Mouse (Mus musculus): ENCODE results near the gene Rgs3.

The Rgs3 gene

DNA sequence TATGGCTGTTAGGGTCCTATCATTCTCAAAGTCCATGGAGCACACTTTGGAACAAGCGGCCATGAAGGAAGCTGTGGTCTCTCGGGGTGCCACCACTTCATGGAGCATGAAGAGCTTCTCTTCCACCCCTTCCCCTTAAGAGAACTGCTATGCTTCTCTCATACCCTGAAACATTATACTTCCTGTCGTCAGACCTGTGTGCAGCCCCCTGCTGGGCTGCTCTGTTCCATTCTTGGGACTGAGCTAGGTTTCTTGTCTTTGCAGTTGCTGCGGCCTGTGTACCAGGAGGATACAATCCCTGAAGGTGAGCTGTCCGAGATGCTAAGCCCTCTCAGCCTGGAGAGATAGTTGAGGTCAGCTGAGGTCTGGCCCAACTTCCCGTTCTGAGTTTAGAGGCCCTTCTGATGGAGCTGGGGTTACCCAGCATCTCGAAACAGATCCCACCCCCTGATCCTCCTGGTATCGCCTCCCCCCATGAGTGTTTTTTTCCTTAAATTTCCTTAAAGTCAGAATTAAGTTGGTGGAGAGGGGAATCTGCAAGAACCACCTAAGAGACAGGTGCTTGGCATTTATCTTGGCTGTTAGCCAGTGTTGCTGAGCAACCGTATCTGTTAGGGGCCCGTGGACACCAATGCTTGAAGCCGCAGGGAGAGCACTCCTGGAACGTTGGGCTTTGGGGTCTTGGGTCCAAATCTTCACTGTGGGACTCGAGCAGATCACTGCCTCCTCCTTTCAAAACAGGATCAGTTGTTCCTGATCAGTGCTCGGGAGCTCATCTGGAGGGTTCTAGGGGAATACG is 66.8 kb downstream of the Rgs3 start:
- DNase-seq (ENCODE audit: low read depth, low spot score), result no peak

DNA sequence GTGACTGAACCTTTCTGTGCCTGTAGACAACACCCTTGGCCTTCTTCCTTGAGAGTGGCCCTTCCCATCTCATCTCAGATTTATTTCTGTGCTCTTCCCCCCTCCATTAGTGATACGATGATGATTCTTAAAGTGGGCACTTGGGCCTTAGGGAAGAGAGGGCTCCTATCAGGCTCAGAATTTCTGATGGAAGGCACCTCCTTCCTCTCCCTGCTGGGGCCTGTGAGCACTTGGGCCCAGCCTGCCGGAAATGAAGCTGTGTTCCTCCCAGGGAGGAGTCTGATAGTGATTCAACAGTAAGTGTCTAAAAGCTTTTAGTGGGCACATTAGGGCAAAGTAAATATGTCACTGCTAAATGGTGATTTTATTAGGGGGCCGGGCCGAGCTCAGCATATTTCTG is 67.7 kb downstream of the Rgs3 start:
- no peak for DNase-seq (ENCODE audit: low read depth, low spot score)

DNA sequence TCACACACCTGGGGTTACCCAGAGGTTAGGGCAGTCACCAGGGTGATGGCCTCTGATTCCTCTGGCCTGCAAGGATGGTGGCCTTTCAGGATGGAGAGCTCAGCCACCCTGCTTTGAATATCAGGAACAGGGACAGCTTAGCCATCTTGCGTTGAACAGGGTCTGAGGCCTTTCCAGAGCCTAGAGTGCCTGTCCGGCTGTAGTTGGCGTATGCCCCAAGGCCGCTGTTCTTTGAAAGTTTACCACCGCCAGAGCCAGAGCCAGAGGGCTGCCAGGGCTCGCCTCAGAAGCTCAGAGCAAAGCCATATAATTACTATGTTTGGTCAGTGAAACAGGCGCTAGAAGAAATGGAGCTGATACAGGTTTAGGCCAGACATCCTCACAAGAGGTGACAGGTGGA is 68.9 kb downstream of the Rgs3 start:
- DNase-seq (ENCODE audit: low read depth, low spot score), result no peak

DNA sequence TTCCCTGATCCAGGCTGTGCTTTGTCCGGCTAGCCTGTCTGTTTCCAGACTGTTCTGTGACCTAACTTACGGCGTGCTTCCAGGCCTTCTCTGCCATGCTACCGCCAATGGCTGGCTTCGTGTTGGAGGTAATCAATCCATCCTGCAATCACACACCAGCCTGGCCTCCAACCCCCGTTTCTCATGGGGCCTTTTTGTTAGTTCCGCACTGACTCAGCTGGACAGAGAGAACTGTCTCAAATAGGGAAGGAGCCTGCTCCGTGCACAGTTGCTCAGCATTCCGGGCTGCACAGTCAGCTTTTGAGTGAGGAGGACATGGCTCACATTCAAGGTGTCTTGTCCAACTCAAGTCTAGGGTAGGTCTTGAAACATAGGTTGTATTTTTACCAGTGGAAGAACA is 69.8 kb downstream of the Rgs3 start:
- DNase-seq (ENCODE audit: low read depth, low spot score), result no peak

DNA sequence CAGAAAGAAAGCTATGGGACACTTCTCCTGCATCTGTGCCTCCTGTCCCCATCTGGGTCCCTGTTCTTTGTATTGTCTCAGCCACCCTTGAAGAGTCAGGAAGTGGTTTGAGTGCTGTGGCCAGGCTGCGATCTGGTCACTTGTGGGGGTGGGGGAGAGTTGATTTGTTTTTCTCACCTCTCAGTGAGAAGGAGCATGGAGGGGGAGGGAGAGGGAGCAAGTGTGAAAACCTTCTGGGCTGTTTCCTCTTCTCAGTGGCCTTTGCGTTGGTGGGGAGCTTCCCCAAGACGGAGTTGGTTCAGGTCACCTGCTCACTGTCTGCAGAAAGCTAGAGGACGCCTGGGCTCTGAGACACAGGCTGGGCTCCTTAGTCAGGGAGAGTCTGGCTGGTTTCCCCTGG is 70.3 kb downstream of the Rgs3 start:
- DNase-seq (ENCODE audit: low read depth, low spot score), result no peak

DNA sequence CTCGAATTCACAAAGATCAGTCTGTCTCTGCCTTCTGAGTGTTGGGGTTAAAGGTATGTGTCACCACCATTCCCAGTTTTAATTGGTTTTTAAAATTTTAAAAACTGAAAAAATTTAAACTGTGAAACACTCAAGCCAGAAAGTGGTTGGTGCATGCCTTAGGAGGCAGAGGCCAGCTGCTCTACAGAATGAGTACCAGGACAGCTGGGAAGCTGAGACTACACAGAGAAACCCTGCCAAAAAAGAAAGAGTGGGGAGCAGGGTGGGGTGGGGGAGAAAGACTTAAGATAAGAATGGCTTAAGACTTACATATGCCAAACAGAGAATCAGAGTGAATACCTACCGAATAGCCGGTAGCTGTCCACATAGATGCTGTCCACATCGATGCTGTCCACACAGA is 73.6 kb downstream of the Rgs3 start:
- no peak for DNase-seq (ENCODE audit: low read depth, low spot score)

DNA sequence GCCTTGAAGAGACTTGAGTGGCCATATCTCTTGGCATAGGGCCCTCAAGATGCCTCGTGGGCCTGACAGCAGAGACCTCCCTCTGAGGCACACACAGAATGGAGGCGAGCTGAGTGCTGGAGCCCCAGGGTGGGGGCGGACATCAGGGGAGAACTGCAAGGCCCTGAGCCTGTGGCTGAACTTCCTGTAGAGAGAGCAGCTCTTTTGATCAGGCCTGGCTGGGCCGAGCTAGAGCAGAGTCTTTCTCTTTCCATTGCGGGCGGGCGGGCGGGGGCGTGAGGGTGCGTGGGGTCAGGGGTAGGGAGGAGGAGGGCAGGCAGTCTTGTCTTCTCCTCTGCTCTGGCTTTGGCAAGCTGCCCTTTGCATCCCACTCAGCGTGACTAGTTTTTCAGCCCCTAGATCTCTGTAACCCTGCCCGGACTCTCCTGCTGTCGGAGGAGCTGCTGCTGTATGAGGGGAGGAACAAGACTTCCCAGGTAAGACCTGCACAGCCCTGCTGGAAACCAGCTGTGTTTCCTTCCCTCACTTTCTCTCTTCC is 74.5 kb downstream of the Rgs3 start:
- no peak for DNase-seq (ENCODE audit: low read depth, low spot score)

DNA sequence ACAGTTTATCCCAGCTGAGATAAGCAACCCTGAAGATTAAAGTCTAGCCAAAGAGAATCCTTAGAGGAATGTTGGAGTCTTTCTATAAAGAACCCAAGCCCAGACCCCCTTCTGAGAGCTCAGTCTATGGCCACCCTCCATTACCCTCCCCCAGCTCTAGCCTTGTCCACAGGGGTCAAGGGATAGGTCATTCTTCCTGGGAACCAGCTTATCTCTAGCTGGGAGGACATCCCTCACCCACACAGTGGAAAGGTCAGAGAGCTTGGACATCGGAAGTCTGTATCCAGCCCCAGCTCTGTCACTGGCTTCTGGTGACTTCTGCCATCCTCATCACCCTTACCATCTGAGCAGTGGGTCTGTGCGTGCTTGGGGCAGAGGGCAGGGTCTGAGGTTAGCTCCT is 75.2 kb downstream of the Rgs3 start:
- DNase-seq (ENCODE audit: low read depth, low spot score), result no peak

DNA sequence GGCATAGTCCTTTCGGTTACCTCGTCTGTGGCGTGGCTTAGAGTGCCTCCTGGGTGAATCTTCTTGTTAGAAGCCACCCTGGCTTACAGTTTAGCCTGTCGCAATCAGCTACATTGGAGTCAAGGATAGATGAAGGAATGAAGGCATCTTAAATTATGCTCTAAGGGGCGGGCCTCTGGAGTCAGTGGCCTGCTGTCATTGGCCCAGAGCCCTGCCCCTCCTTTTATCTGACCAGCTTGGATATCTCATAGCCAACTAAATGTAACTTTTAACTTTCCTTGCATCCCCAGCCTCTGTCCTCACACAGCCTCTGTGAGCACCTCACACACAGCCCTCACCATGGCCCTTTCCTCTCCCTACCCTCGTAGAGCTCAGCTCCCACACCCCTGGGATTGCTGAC is 76.4 kb downstream of the Rgs3 start:
- no peak for DNase-seq (ENCODE audit: low read depth, low spot score)

DNA sequence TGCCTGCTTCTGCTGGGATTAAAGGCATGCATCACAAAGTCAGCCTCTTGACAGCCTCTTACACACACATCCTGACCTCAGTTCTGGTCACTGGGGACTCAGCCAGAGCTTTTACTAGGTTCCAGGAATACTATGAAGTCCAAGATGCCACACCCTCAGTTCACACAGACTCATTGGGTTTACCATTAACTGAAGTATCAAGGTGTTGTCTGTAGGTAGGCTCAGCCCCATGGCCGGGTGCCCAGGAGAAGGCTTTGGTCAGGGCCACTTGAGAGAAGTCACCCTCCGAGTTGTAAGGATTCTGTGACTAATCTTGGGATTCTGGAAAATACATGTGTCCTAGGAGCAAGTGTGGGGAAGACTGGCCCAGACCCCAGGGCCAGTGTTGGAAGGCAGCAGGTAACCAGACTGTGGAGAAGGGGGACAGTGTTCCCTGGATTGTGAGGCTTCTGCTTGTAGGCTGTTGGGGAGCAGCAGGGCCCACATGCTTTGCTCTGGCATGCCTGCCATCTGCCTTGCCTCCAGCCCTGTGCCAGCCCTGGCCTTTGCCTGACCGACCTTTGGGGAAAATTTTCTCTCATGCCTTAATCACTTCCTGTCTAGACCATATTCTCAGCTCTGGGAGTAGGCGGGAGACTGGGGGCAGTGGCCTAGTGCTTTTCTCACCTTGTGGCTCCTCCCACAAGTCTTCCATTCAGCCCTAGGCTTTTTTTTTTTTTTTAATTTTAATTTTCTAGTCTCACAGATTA is 78.4 kb downstream of the Rgs3 start:
- no peak for DNase-seq (ENCODE audit: low read depth, low spot score)

DNA sequence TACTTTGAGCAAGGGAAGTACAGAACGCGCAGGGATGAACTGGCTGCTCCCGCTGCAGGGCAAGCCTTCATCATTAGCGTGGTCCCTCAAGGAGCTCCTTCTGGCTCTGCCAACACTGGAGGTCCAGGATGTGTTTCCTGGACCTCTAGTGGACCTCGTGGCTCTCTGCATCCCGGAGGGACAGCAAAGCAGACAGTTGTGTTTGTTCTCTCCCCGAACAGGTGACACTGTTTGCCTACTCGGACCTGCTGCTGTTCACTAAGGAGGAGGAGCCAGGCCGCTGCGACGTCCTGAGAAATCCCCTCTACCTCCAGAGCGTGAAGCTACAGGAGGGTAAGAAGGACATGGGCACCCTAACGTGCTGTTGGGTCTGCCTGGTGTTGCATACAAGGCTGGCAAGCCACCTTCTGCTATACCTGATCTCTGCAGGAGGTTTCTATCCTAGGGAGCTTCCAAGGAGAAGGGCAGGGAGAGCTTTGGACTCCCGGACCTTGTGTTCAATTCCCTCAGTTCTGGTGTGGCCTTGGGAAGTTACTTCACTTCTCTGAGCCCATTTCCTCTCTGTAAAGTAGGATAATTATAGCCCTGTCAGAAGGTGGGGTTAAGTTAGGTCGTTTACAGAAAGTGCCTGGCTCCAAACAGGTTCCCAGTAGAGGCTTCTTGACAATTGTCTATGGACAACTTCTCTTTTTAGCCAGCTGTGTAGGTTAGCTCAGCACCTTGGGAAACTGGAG is 81.0 kb downstream of the Rgs3 start:
- DNase-seq (ENCODE audit: low read depth, low spot score), result no peak

DNA sequence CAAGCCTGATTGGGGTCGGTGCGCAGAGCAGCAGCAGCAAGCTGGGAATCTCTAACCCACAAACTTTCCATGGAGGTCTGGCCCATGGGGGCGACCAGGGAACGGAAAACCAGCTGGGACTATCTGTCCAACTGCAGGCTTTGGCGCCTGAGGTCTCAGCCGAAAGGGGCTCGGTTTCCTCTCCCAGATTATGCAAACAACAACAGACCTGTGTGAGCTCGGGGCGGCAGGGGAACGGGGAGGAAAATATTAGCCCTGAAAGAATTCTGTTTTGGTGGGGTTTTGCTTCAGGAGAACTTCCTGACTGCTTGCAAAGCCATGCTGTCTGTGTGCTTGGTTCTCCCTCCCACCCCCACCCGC is 81.6 kb downstream of the Rgs3 start:
- no peak for DNase-seq (ENCODE audit: low read depth, low spot score)

DNA sequence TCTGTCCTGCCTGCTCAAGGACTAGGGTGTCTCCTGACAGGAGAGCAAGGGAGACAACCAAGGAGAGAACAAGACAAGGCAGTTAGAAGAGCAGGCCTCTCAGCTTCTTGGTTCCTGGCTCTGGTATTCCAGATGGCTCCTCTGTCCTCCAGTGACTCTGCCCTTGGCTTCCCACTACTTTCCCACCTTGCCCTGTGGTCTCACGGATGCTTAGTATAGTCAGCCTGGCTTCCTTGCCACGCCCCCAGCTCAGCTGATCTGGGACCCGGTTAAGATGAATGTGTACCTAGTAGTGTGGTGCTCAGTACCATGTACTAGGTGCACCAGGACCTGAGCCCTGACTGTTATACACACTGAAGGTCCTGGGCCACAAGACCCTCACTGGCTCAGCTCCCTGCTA is 82.0 kb downstream of the Rgs3 start:
- DNase-seq (ENCODE audit: low read depth, low spot score), result no peak

DNA sequence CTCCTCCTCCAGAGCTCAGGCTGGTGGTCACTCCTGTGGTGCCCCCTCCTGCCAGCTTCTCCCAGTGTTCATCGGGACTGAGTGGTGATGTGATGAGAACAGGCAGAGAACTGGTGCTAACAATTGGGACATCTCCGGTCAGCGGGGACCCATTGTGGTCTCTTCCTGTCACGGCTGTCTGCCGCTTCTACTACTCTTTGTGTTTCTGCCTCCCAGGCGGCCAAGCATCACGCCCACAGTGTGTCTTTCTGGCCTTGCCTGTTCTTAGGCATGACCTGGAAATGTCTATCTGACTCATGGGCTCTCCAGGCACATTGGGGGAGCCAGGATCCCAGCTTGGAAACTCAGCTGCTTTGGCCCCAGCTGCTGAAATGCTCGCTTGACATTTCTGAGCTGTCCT is 83.8 kb downstream of the Rgs3 start:
- DNase-seq (ENCODE audit: low read depth, low spot score), result no peak

DNA sequence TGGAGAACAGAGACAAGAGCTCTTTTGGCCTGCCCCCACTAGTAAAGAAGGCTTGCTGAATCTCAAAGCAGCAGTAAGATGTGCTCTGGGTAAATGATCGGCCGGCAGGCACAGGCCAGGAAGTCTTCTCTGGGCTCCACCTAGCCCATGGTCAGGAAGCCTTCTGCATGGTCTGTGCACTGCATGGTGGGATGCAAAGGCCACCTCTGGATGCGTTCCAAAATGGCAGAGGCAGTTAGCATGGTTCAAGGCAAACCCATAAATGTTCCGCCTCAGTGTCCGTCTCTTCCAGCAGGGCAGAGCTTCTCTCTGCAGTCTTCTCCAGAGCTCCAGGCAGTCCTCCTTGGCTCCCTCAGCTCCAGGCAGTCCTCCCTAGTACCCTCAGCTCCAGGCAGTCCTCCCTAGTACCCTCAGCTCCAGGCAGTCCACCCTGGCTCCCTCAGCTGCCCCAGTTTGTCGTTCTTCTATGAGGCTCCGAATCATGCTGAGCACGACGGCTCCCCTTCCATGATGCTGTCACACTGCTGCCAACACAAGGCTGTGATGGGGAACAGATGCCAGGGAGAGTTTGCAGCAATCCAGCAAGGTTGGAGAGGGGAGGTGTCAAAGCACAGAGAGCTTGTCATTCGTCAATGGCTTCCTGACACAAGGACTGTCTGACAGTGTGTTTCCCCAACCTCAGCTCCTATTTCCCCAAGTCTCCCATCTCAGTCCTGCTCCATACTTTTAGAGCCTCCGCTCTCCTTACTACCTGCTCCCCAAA is 84.6 kb downstream of the Rgs3 start:
- no peak for DNase-seq (ENCODE audit: low read depth, low spot score)

DNA sequence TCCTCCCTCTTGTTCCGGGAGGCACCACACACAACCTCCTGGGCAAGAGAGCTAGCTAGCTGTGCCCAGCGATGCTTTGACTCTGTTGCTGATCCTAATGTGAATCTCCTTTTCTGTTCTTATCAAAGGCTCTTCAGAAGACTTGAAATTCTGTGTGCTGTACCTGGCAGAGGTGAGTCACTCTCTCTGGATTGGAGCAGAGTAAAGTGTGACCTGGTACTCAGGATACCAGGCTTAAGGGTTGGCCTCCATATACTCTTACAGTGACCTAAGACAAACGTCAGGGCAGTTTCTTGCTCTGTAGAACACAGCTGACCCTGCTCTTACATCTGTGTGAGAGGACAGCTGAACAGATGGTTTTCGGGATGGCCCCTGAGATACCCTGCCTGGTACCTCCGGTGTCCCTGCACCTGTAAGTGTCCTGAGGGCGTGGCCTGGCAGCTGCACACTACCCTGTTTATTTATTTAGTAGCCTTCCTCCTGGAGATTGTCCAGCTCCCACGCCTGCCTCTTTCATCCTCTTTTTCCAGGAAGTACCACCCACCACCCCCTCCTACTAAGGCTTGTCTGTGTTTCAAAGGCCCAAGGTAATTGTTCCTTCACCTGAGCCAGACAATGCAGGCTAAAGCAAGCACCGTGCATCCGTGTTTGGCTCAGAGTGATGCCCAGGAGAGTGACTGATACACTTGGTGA is 87.1 kb downstream of the Rgs3 start:
- DNase-seq (ENCODE audit: low read depth, low spot score), result no peak

DNA sequence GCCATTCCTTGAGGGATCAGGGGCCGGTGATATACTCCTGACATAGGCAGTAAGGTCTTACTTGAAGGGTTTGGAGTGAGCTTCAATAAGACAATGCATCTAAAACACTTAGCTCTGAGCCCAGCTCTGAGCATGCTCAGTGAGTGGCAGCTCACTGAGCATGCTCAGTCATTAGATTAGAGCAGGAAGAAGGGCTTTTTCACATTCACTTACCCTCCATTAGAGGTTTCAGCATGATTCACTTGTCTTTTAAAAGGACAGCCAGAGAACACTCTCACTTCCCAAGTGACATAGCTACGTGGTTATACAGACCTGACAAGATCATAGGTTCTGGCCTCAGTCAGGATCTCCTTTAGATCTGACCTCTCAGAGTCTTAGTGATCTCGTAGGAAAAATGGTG is 89.2 kb downstream of the Rgs3 start:
- no peak for DNase-seq (ENCODE audit: low read depth, low spot score)

DNA sequence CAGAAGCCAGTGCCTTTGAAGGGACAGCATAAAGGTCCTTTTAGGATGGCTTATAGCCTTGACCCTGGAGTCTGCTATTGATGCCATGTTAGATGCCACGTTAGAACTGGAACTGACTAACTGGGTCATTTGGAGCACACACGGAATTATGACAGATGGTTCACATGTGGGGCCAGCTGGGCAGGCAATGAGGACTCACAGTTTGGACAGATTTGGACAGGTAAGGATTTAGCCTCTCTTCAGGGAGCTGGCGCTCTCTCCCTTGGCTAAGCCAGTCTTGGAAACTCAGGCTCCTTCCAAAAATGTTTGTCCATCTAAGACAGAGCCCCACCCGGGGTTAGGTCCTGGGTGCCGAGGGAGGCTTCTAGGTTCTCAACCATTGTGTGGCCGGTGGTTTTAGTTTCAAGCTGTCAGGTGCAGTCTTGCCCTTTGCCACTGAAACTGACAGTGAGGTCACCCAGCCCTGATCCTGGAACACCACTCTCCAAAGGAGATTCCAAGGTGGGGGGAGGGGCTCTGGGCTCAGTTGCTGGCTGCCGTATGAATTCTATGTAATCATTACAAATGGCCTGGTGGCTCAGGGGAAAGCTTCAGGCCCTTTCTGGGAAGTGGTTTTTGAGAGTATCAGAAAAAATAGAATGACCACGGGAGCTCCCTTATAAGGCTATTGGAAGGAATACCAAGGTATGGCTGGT is 90.0 kb downstream of the Rgs3 start:
- DNase-seq (ENCODE audit: low read depth, low spot score), result no peak

DNA sequence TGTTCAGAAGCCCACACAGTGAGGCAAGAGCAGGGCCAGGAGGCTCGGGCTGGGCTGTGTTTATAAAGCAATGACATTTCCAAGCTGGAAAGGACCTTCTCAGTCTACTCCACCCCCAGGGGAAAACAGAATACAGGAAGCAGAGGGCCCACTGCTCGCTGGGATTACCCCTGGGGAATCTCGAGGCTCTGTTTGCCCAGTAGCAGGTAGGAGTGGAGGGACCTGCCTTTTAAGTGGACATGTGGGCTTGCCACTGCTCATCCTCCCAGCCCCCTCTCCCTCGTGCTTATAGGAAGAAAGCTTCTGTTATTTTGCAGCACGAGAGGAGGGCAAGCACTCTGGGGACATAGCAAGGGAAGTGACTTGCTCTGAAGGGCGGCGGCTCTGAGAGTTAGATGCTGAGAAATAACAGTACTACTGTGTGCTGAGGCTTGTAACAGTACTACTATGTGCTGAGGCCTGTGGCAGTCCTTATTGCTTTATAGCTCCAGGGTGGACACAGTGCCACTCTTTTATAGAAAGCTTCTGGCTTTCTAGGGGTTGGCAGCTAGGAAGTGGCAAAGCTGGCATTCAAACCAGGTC is 91.6 kb downstream of the Rgs3 start:
- no peak for DNase-seq (ENCODE audit: low read depth, low spot score)

DNA sequence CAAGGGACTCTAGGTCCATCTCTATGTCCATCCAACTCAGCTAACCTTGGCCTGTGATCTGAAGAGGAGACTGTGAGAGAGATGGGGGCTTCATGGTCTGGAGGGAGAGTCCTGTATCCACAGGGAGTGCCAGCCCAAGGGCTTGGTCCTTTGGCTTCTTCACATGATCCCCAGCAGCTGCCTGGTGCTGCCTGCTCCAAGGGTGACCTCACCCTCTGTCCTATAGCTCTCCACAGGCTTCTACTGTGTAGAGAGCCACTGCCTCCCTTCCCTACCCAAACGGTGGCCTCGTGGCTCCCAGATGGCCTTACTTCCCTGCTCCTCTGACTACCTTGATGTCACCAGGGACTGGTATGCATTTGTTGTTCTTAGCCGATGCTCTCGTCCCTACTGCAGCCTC is 92.6 kb downstream of the Rgs3 start:
- no peak for DNase-seq (ENCODE audit: low read depth, low spot score)
